ENCODE assay signal across 42 mouse cellular contexts in the genomic region with DNA sequence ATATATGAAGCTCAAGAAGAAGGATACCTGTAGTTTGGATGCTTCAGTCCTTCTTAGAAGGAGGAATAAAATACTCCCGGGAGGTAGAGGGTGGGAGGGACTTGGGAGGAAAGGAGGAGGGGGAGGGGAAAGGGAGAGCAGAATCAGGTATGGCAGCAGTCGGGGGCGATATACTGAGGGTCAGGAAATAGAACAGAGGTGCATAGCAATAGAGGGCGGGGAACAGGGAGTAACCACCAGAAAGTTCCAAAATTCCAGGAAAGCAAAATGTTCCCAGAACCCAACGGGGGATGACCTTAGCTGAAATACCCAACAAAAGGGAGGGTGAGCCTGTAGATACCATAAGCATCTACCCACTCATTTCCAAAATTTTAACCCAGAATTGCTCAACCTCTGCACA. TPM values are rescaled to one million over a fixed set of nuclear protein-coding genes. Genes with fewer than 3 reads are reported as not detected.
DNase-seq lines count a peak whose midpoint lies in the region; ATAC-seq and TF ChIP-seq lines count a peak whose summit lies in the region.
"Had no signal": no experiment of that assay in that cellular context is flagged by ENCODE, and none has a peak within 500 bp of the region (broad histone marks: within the 10 kb centered on the region; RNA-seq: fewer than 3 reads in every experiment).

No protein-coding gene starts in this region.

- TF ChIP-seq CTCF in heart, adult 2 months (IDR thresholded peaks at IDR 0.05): no peak
- TF ChIP-seq CTCF in midbrain, postnatal 0 days (IDR thresholded peaks at IDR 0.05): no peak

- H3K9me3 ChIP-seq in midbrain, embryonic 13.5 days: no peaks in the 10 kb centered on the region
- no peaks in the 10 kb centered on the region for H3K9me3 ChIP-seq in midbrain, embryonic 16.5 days (replicated peaks; ENCODE audit: control insufficient read depth, low read length, poor library complexity, severe bottlenecking)
- H3K9me3 ChIP-seq in midbrain, postnatal 0 days (ENCODE audit: low read length): no peaks in the 10 kb centered on the region
- H3K9me3 ChIP-seq: embryonic facial prominence, embryonic 13.5 days; hindbrain, embryonic 15.5 days; kidney, embryonic 15.5 days; liver, embryonic 12.5 days had no signal

- no peak overlapping the region for H3K9ac ChIP-seq in heart, adult 2 months (ENCODE audit: low read depth, low read length)
- H3K9ac ChIP-seq in midbrain, embryonic 13.5 days (replicated peaks): no peak overlapping the region
- no peak overlapping the region for H3K9ac ChIP-seq in midbrain, embryonic 16.5 days (ENCODE audit: low read depth, low read length)
- H3K9ac ChIP-seq in midbrain, postnatal 0 days (replicated peaks; ENCODE audit: low read length, poor library complexity, severe bottlenecking): no peak overlapping the region
- H3K9ac ChIP-seq: embryonic facial prominence, embryonic 13.5 days; kidney, embryonic 15.5 days; liver, embryonic 12.5 days; liver, postnatal 0 days had no signal

- DNase-seq in heart, adult 11 months: peak; percentile 52
- no peak for DNase-seq in heart, adult 2 months
- peak; percentile 95 for DNase-seq in ES-CJ7 (ENCODE audit: low read depth, low spot score)
- no peak for DNase-seq in midbrain, postnatal 0 days (ENCODE audit: low spot score)
- no peak for DNase-seq in gastrocnemius, postnatal 14 days
- DNase-seq: adrenal gland, postnatal 25 days; cerebellum, adult 11-12 months; cerebellum, adult 9-11 months; heart, postnatal 36 days; kidney, adult 18-20 months; kidney, postnatal 25 days; liver, postnatal 0 days; lung, postnatal 4 days; right cerebral cortex, adult 18-20 months; right cerebral cortex, postnatal 4 days; thymus, adult 18-20 months; thymus, postnatal 25 days had no signal

- H3K36me3 ChIP-seq in heart, adult 2 months (ENCODE audit: control insufficient read depth, insufficient read depth, low read length): no peaks in the 10 kb centered on the region
- no peaks in the 10 kb centered on the region for H3K36me3 ChIP-seq in midbrain, embryonic 13.5 days
- H3K36me3 ChIP-seq in midbrain, embryonic 16.5 days (ENCODE audit: control insufficient read depth, insufficient read depth, low read length): no peaks in the 10 kb centered on the region
- H3K36me3 ChIP-seq in midbrain, postnatal 0 days (ENCODE audit: insufficient read depth, low read length): no peaks in the 10 kb centered on the region
- H3K36me3 ChIP-seq: embryonic facial prominence, embryonic 13.5 days; hindbrain, embryonic 15.5 days; kidney, embryonic 15.5 days; liver, embryonic 12.5 days had no signal

- no peak for TF ChIP-seq EP300 in heart, adult 2 months (IDR thresholded peaks at IDR 0.05; ENCODE audit: insufficient read depth, low read depth, low read length)

- intact Hi-C loops in heart, adult 2 months (cut with DNase I): no loop called here
- intact Hi-C loops in gastrocnemius, postnatal 14 days (cut with DNase I; ENCODE audit: low total_unique reads): no loop called here

- H3K4me1 ChIP-seq in heart, adult 2 months (ENCODE audit: control insufficient read depth, insufficient read depth, low read length): no peaks in the 10 kb centered on the region
- peaks cover 20% of the 10 kb centered on the region for H3K4me1 ChIP-seq in midbrain, embryonic 13.5 days (replicated peaks)
- peaks cover 20% of the 10 kb centered on the region for H3K4me1 ChIP-seq in midbrain, embryonic 16.5 days (ENCODE audit: control insufficient read depth, insufficient read depth, low read length)
- H3K4me1 ChIP-seq in midbrain, postnatal 0 days (ENCODE audit: insufficient read depth, low read length): peaks cover 6% of the 10 kb centered on the region; the same call in 1 of the 2 replicates

- H3K27me3 ChIP-seq in heart, adult 2 months (ENCODE audit: control insufficient read depth, insufficient read depth, low read length): no peaks in the 10 kb centered on the region
- peaks cover 4% of the 10 kb centered on the region; the same call in 1 of the 2 replicates for H3K27me3 ChIP-seq in midbrain, embryonic 13.5 days
- no peaks in the 10 kb centered on the region for H3K27me3 ChIP-seq in midbrain, embryonic 16.5 days (ENCODE audit: control insufficient read depth, insufficient read depth, low read depth, low read length)
- no peaks in the 10 kb centered on the region for H3K27me3 ChIP-seq in midbrain, postnatal 0 days (ENCODE audit: insufficient read depth, low read length)
- H3K27me3 ChIP-seq: hindbrain, embryonic 15.5 days; Patski had no signal

- TF ChIP-seq POLR2A in heart, adult 2 months (IDR thresholded peaks at IDR 0.05; ENCODE audit: insufficient read depth, low read depth, low read length): no peak

- H3K4me3 ChIP-seq in heart, adult 2 months: no peak overlapping the region
- no peak overlapping the region for H3K4me3 ChIP-seq in midbrain, embryonic 13.5 days (replicated peaks)
- H3K4me3 ChIP-seq in midbrain, embryonic 16.5 days (ENCODE audit: low read depth, low read length): no peak overlapping the region
- H3K4me3 ChIP-seq in midbrain, postnatal 0 days (ENCODE audit: low read depth, low read length): no peak overlapping the region
- H3K4me3 ChIP-seq: kidney, embryonic 15.5 days; liver, embryonic 12.5 days; megakaryocyte, embryonic 14.5 days had no signal

- H3K79me2 ChIP-seq in heart, adult 2 months (replicated peaks; ENCODE audit: control insufficient read depth, insufficient read depth, low read length): no peaks in the 10 kb centered on the region

- peak overlapping the region; percentile 61; the same call in 1 of the 2 replicates for H3K4me2 ChIP-seq in midbrain, embryonic 13.5 days (replicated peaks)
- no peak overlapping the region for H3K4me2 ChIP-seq in midbrain, embryonic 16.5 days (ENCODE audit: low read length)
- H3K4me2 ChIP-seq in midbrain, postnatal 0 days (ENCODE audit: low read depth, low read length, poor library complexity, severe bottlenecking): no peak overlapping the region
- H3K4me2 ChIP-seq: liver, embryonic 12.5 days had no signal

- WGBS in heart, adult 2 months: 55% methylated on average over 5 of the region's 5 CpGs
- WGBS in midbrain, embryonic 13.5 days: 26% methylated on average over 5 of the region's 5 CpGs
- 21% methylated on average over 5 of the region's 5 CpGs for WGBS in midbrain, embryonic 16.5 days
- 27% methylated on average over 5 of the region's 5 CpGs for WGBS in midbrain, postnatal 0 days

- ATAC-seq in midbrain, embryonic 13.5 days: no peak
- ATAC-seq in midbrain, embryonic 16.5 days: no peak
- no peak for ATAC-seq in midbrain, postnatal 0 days (ENCODE audit: low FRiP score)
- ATAC-seq: CD4-positive, CD25-positive, alpha-beta regulatory T cell, adult 4 months; liver, embryonic 12.5 days; liver, postnatal 0 days; Patski had no signal

- no peak overlapping the region for H3K27ac ChIP-seq in heart, adult 2 months
- H3K27ac ChIP-seq in midbrain, embryonic 13.5 days: peak overlapping the region; percentile 94; the same call in 1 of the 2 replicates
- H3K27ac ChIP-seq in midbrain, embryonic 16.5 days (ENCODE audit: low read length): no peak overlapping the region
- peak overlapping the region; percentile 92; the same call in 1 of the 2 replicates for H3K27ac ChIP-seq in midbrain, postnatal 0 days (ENCODE audit: low read depth, low read length)
- H3K27ac ChIP-seq: embryonic facial prominence, embryonic 13.5 days; kidney, embryonic 15.5 days; liver, embryonic 12.5 days; stomach, postnatal 0 days had no signal

RNA-seq across cellular contexts. Expression of gene Scn3b, which starts 28.7 kb away (rescaled TPM):
- 1 to 10 TPM in 1 of 2 experiments, under 1 TPM in 1; 0.70 to 2.0 TPM for total RNA-seq in heart, adult 2 months (2021)
- polyA plus RNA-seq in heart, adult 2 months (2012; rRNA removed): 0.91 and 0.96 TPM in 2 replicates
- 86.5 and 89.4 TPM in 2 replicates for polyA plus RNA-seq in midbrain, embryonic 13.5 days (2015; fragmentation: Nextera tagmentation; extraction: Ambion mirVana)
- 188 and 194 TPM in 2 replicates for polyA plus RNA-seq in midbrain, embryonic 16.5 days (2015; fragmentation: Nextera tagmentation; extraction: Ambion mirVana)
- total RNA-seq in midbrain, postnatal 0 days (2014; rRNA removed): 235 and 257 TPM in 2 replicates
- polyA plus RNA-seq in midbrain, postnatal 0 days (2015; fragmentation: Nextera tagmentation; extraction: Ambion mirVana): 157 and 158 TPM in 2 replicates
- total RNA-seq in gastrocnemius, postnatal 14 days (2021): 1 to 10 TPM; 2.5 to 4.2 TPM
- total RNA-seq: granulocyte monocyte progenitor cell, adult 5-6 weeks; MEL; monocyte, adult 5-6 weeks; neutrophil, adult 5-6 weeks had no signal

RNA-seq across cellular contexts. Expression of gene Zfp202, which starts 48.2 kb away (rescaled TPM):
- total RNA-seq in heart, adult 2 months (2021): 1 to 10 TPM; 2.7 to 2.8 TPM
- polyA plus RNA-seq in heart, adult 2 months (2012; rRNA removed): 1.2 and 1.8 TPM in 2 replicates
- 9.5 and 9.6 TPM in 2 replicates for polyA plus RNA-seq in midbrain, embryonic 13.5 days (2015; fragmentation: Nextera tagmentation; extraction: Ambion mirVana)
- polyA plus RNA-seq in midbrain, embryonic 16.5 days (2015; fragmentation: Nextera tagmentation; extraction: Ambion mirVana): 13.1 and 13.6 TPM in 2 replicates
- total RNA-seq in midbrain, postnatal 0 days (2014; rRNA removed): 8.8 and 11.5 TPM in 2 replicates
- 5.6 and 6.3 TPM in 2 replicates for polyA plus RNA-seq in midbrain, postnatal 0 days (2015; fragmentation: Nextera tagmentation; extraction: Ambion mirVana)
- 1 to 10 TPM; 1.9 to 3.0 TPM for total RNA-seq in gastrocnemius, postnatal 14 days (2021)

RNA-seq across cellular contexts. Expression of gene Olfr986, which starts 59.6 kb away (rescaled TPM):
- not detected for total RNA-seq in heart, adult 2 months (2021)
- not detected in 2 replicates for polyA plus RNA-seq in heart, adult 2 months (2012; rRNA removed)
- polyA plus RNA-seq in midbrain, embryonic 13.5 days (2015; fragmentation: Nextera tagmentation; extraction: Ambion mirVana): 0.08 TPM in 1 of 2 replicates, not detected in the other
- not detected in 2 replicates for polyA plus RNA-seq in midbrain, embryonic 16.5 days (2015; fragmentation: Nextera tagmentation; extraction: Ambion mirVana)
- not detected in 2 replicates for total RNA-seq in midbrain, postnatal 0 days (2014; rRNA removed)
- not detected in 2 replicates for polyA plus RNA-seq in midbrain, postnatal 0 days (2015; fragmentation: Nextera tagmentation; extraction: Ambion mirVana)
- total RNA-seq in gastrocnemius, postnatal 14 days (2021): not detected
- total RNA-seq: adrenal gland, adult 18-20 months; adrenal gland, postnatal 25 days; common myeloid progenitor, adult 5-6 weeks; gastrocnemius, adult 8-10 months; granulocyte monocyte progenitor cell, adult 5-6 weeks; heart, postnatal 36 days; layer of hippocampus, postnatal 10 days; left cerebral cortex, adult 18-20 months; MEL; monocyte, adult 5-6 weeks; neutrophil, adult 5-6 weeks had no signal
- polyA plus RNA-seq: CD4-positive, CD25-positive, alpha-beta regulatory T cell, adult 4 months; embryonic facial prominence, embryonic 13.5 days; forebrain, embryonic 11.5 days; heart, embryonic 16.5 days; hindbrain, embryonic 15.5 days; intestine, embryonic 14.5 days; kidney, embryonic 15.5 days; limb, embryonic 14.5 days; liver, embryonic 12.5 days; liver, postnatal 0 days; lung, embryonic 16.5 days; Patski; spleen, adult 2 months; stomach, postnatal 0 days had no signal

Comparison
In these comparisons a context has a peak if more than half of its experiments do, and no peak if none do; other contexts are left out.
1. DNase-seq: peak in heart, adult 11 months (single experiment) and ES-CJ7 (single experiment); none in heart, adult 2 months (0 of 2), midbrain, postnatal 0 days (single experiment) and gastrocnemius, postnatal 14 days (single experiment).
2. H3K27ac ChIP-seq: peak in midbrain, embryonic 13.5 days (single experiment) and midbrain, postnatal 0 days (single experiment); none in heart, adult 2 months (single experiment) and midbrain, embryonic 16.5 days (single experiment).
3. RNA of gene Scn3b, which starts 28.7 kb away (polyA plus RNA-seq): 188 to 194 TPM in midbrain, embryonic 16.5 days, 157 to 158 TPM in midbrain, postnatal 0 days and 86.5 to 89.4 TPM in midbrain, embryonic 13.5 days; 0.91 to 0.96 TPM in heart, adult 2 months; every median in the first group is over 10 times any median in the second.